Mouse (Mus musculus): ENCODE data around the gene Ndfip2. TPM values are rescaled to one million over a fixed set of nuclear protein-coding genes. Genes with fewer than 3 reads are reported as not detected.

The Ndfip2 gene
- polyA plus RNA-seq, 1 experiment, result 13.7 TPM

GRCm38 (mm10) chr14:105312944-105313343 is 54.6 kb downstream of the Ndfip2 start:
- TF ChIP-seq GATA1 (IDR thresholded peaks at IDR 0.05; ENCODE audit: low read length), result no peak

- no peak for TF ChIP-seq GATA1 (IDR thresholded peaks at IDR 0.05; ENCODE audit: low read length)
Measured at GRCm38 (mm10) chr14:105313877-105314276, 55.5 kb downstream of the Ndfip2 start.

- no peak for TF ChIP-seq GATA1 (IDR thresholded peaks at IDR 0.05; ENCODE audit: low read length)
Measured at GRCm38 (mm10) chr14:105321712-105322111, 63.3 kb downstream of the Ndfip2 start.

GRCm38 (mm10) chr14:105322829-105323228 is 64.5 kb downstream of the Ndfip2 start:
- no peak for TF ChIP-seq GATA1 (IDR thresholded peaks at IDR 0.05; ENCODE audit: low read length)

- TF ChIP-seq GATA1 (IDR thresholded peaks at IDR 0.05; ENCODE audit: low read length), result no peak
Measured at GRCm38 (mm10) chr14:105323448-105323847, 65.1 kb downstream of the Ndfip2 start.

- TF ChIP-seq GATA1 (IDR thresholded peaks at IDR 0.05; ENCODE audit: low read length), result no peak
Measured at GRCm38 (mm10) chr14:105328397-105329302, 70.3 kb downstream of the Ndfip2 start.

GRCm38 (mm10) chr14:105333475-105334094 is 75.2 kb downstream of the Ndfip2 start:
- TF ChIP-seq GATA1 (IDR thresholded peaks at IDR 0.05; ENCODE audit: low read length), result no peak

GRCm38 (mm10) chr14:105341765-105342164 is 83.4 kb downstream of the Ndfip2 start:
- no peak for TF ChIP-seq GATA1 (IDR thresholded peaks at IDR 0.05; ENCODE audit: low read length)

- no peak for TF ChIP-seq GATA1 (IDR thresholded peaks at IDR 0.05; ENCODE audit: low read length)
Measured at GRCm38 (mm10) chr14:105354121-105354520, 95.7 kb downstream of the Ndfip2 start.

Other genes starting within 250 kb of the Ndfip2 start
- gene Rbm26, start 81.2 kb upstream of the Ndfip2 start, polyA plus RNA-seq (2012), result 20.5 and 22.3 TPM in 2 replicates